Mouse (Mus musculus) lung, adult 2 months (tissue): ENCODE data around the gene Krcc1. TPM values are rescaled to one million over a fixed set of nuclear protein-coding genes. Genes with fewer than 3 reads are reported as not detected.

Experiments used
- DNase-seq: peaks from one replicate; pipeline ENCODE4 v3.0.0; 2022
- H3K4me1 ChIP-seq: fragments of 200-500 bp; 2 replicates; pipeline ENCODE4 v1.6.1; 2011; ENCODE audit warnings: low read length; ENCODE audit not compliant: control insufficient read depth, insufficient read depth
- H3K4me3 ChIP-seq: fragments of 200-500 bp; replicated peaks from 2 replicates; pipeline ENCODE3; 2011; ENCODE audit warnings: low read depth, mild to moderate bottlenecking, control low read depth, low read length; ENCODE audit errors: extremely low read depth
- CTCF ChIP-seq: fragments of 200-500 bp; IDR thresholded peaks from 2 replicates; pipeline ENCODE4 v1.5.1; 2011; ENCODE audit warnings: mild to moderate bottlenecking, low read length, control low read depth; ENCODE audit not compliant: insufficient read depth
- POLR2A ChIP-seq: fragments of 200-500 bp; IDR thresholded peaks from 2 replicates; pipeline ENCODE4 v1.6.1; 2011; ENCODE audit warnings: low read depth, mild to moderate bottlenecking, control low read depth, low read length, borderline replicate concordance; ENCODE audit errors: extremely low read depth
- WGBS: fragments of 180-500 bp; shearing (Covaris S2); methylation state at CpG from one replicate; pipeline ENCODE4 v1.1.7; 2018; 5-methylcytosine and 5-hydroxymethylcytosine counted together
- polyA plus RNA-seq: library from polyadenylated mRNA; depleted of rRNA; stranded (reverse); fragments of >200 nt; gene quantifications from 2 replicates; pipeline ENCODE4 v1.2.3, GENCODE M21; 2012

Gene Krcc1
- polyA plus RNA-seq, 1 experiment, result 11.0 TPM

DNA sequence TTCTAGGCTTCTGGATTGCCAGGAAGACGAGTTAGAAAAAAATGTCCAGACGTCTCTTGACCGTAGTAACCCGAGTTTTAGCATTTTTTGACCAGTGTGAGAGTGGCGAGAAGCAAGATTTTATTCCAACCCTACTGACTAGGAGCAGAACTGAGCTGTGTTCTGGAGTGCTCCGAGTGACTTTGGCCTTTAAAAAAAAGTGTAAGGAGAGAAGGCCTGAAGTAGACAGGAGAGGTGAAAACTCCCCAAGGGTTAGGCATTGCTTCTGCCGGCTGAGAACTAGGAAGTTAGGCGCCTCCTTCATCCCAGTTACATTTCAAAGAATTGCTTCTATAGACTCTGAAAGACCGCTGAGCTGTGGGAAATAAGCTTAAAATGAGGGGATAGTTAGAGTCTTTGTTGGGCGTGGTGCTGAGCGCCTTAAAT, 852 bp downstream of the Krcc1 start:
- Histone ChIP-seq H3K4me1 (peaks cover 8% of the 10 kb centered on the region), H3K4me3 (peak overlapping the region; percentile 98)
- no peak for DNase-seq
- no peak for TF ChIP-seq POLR2A
- 1% methylated on average over 11 of the region's 11 CpGs for WGBS

DNA sequence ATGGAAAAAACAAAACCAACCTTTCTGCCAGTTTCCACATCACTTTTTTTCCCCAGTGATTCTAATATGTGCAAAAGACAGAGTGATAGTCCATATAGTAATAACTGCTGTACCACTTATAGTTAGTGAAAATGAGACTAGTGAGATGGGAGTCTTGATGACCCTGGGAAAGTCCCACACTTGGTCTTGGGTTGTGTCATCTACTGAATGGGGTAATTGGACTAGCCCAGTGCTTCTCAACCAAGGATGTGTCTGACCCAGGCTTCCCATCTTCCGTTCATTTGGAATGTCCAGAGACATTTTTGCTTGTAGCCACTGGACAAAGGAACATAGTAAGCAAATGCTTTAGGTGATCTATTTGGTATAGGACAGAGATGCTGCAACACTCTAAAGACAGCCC, 2.2 kb downstream of the Krcc1 start:
- Histone ChIP-seq H3K4me1 (peaks cover 8% of the 10 kb centered on the region), H3K4me3 (no peak overlapping the region)
- 81% methylated on average over 1 of the region's 1 CpGs for WGBS
- TF ChIP-seq POLR2A, result no peak
- TF ChIP-seq CTCF, result no peak
- no peak for DNase-seq

DNA sequence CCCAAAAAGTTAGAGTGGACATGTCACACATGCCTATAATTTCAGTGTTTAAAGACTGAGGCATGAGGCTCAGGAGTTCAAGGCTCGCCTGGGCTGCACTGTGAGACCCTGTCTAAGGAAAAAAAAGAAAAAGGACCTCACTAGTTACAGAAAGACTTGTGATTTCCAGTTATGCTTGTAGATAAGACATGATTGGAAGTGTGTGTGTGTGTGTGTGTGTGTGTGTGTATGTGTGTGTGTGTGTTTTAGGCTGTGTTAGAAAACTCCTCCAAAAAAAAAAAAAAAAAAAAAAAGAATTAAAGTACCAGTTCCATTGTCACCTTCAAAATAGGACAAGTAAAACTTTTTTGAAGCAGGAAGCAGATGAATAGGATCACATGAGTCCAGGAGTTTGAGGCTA, 3.1 kb downstream of the Krcc1 start:
- 84% methylated on average over 1 of the region's 1 CpGs for WGBS
- TF ChIP-seq POLR2A, result no peak
- no peak for TF ChIP-seq CTCF
- Histone ChIP-seq H3K4me3 (no peak overlapping the region), H3K4me1 (peaks cover 8% of the 10 kb centered on the region)
- no peak for DNase-seq

GRCm38 (mm10) chr6:71279418-71279817, 7.9 kb downstream of the Krcc1 start:
- Histone ChIP-seq H3K4me1 (no peaks in the 10 kb centered on the region), H3K4me3 (no peak overlapping the region)
- 12% methylated on average over 1 of the region's 1 CpGs for WGBS
- DNase-seq, result no peak
- no peak for TF ChIP-seq POLR2A
- TF ChIP-seq CTCF, result no peak

- 63% methylated on average over 14 of the region's 14 CpGs for WGBS
- TF ChIP-seq CTCF (no peak), POLR2A (no peak)
- Histone ChIP-seq H3K4me3 (no peak overlapping the region), H3K4me1 (no peaks in the 10 kb centered on the region)
- no peak for DNase-seq
Measured at GRCm38 (mm10) chr6:71293509-71293908, 22.0 kb downstream of the Krcc1 start.

GRCm38 (mm10) chr6:71295303-71295702, 23.8 kb downstream of the Krcc1 start:
- no peak for DNase-seq
- Histone ChIP-seq H3K4me1 (no peaks in the 10 kb centered on the region), H3K4me3 (no peak overlapping the region)
- no peak for TF ChIP-seq POLR2A
- TF ChIP-seq CTCF, result no peak
- WGBS, result 72% methylated on average over 6 of the region's 6 CpGs

DNA sequence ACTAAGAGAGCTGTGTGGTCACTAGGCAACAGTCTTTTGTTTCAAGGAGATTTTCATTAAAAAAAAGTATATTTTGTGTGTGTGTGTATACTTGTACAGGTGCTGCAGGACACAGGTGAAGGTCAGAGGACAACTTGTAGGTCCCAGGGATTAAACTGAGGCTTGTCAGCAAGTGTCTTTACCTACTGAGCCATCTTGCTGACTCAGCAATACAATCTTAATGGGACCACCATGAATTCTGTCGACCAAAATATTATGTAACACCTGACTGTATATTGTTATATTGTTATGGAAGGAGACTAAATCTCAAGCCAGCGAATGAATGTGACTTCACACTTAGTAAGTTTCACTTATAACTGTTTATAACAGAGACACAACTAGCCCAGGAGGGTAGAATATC, 26.6 kb downstream of the Krcc1 start:
- 67% methylated on average over 2 of the region's 2 CpGs for WGBS
- H3K4me3 ChIP-seq, result no peak overlapping the region
- no peaks in the 10 kb centered on the region for H3K4me1 ChIP-seq
- no peak for TF ChIP-seq CTCF
- TF ChIP-seq POLR2A, result no peak
- no peak for DNase-seq

DNA sequence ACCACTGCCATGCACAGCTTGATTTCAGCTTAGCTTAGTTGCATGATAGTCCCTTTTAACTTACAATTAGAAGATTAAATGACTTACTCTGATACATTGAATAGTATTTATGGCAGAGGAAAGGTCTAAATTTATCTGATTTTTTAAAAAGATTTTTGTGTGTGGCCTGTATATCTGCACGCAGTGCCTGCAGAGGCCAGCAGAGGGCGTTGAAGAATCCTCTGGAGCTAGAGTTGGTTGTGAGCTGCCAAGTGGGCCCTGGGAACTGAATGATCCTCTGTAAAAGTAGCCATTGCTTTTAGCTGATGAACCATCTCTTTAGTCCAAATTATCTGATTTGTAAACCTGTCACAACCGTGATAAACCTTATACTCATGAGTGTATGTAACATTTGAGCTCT, 27.3 kb downstream of the Krcc1 start:
- no peak for DNase-seq
- TF ChIP-seq CTCF, result peak; percentile 66
- TF ChIP-seq POLR2A, result no peak
- no peak overlapping the region for H3K4me3 ChIP-seq
- H3K4me1 ChIP-seq, result no peaks in the 10 kb centered on the region
- 42% methylated on average over 3 of the region's 3 CpGs for WGBS

DNA sequence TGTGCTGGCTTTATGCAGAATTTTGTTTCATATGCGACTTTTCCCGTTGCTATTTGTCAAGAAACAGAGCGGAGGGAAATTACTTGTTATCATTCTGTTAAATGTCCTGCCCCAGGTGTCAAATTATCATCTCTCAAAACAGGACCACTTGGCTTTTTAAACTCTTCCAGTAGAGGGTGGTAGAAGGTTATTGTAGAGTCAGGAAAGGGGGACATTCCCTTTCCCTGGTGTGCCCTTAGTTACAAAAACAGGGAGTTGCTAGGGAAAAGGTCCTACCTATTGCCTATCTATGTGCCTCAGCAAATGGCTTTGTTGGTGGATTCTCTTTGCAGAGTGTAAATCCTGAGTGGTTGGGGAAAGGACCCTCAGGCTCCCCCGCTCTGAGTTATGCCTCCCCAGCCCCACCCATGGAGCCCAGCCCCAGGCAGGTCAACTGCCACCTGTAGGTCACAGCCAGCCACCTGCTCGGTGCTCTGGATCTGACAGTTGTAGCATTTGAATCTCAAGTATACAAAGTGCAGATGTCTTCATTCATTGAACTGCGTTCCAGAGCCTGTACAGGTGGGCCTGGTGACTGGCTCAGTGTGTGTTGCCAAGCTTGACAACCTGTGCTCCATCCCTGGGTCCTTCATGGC, 30.7 kb downstream of the Krcc1 start:
- no peak for TF ChIP-seq POLR2A
- TF ChIP-seq CTCF, result no peak
- DNase-seq, result no peak
- no peaks in the 10 kb centered on the region for H3K4me1 ChIP-seq
- H3K4me3 ChIP-seq, result no peak overlapping the region
- WGBS, result 62% methylated on average over 6 of the region's 6 CpGs

- no peak overlapping the region for H3K4me3 ChIP-seq
- 82% methylated on average over 8 of the region's 8 CpGs for WGBS
- no peak for TF ChIP-seq POLR2A
- TF ChIP-seq CTCF, result no peak
- no peaks in the 10 kb centered on the region for H3K4me1 ChIP-seq
- DNase-seq, result no peak
Measured at GRCm38 (mm10) chr6:71307486-71307885, 36.0 kb downstream of the Krcc1 start.
